Mouse (Mus musculus) neural tube, embryonic 14.5 days (tissue): ENCODE data around the gene Efna1. TPM values are rescaled to one million over a fixed set of nuclear protein-coding genes. Genes with fewer than 3 reads are reported as not detected.

Source experiments
- ATAC-seq: fragments of 200-750 bp; cut with Nextera tagmentation; 2 replicates; pipeline ENCODE4 v1.8.0; 2017; ENCODE audit warnings: low read depth, mild to moderate bottlenecking, moderate TSS enrichment, moderate library complexity
- H3K27ac ChIP-seq: fragments of 300-500 bp; sonication (generic); 2 replicates; pipeline ENCODE4 v1.5.1; 2014; ENCODE audit warnings: low read depth, mild to moderate bottlenecking, control low read depth, low read length, moderate library complexity, mixed read lengths
- H3K27me3 ChIP-seq: fragments of 300-500 bp; sonication (generic); 2 replicates; pipeline ENCODE4 v1.6.1; 2014; ENCODE audit warnings: low read length; ENCODE audit not compliant: control insufficient read depth, insufficient read depth
- H3K36me3 ChIP-seq: fragments of 300-500 bp; sonication (generic); 2 replicates; pipeline ENCODE4 v1.6.1; 2014; ENCODE audit warnings: low read length, mixed read lengths; ENCODE audit not compliant: control insufficient read depth, insufficient read depth
- H3K4me1 ChIP-seq: fragments of 300-500 bp; sonication (generic); 2 replicates; pipeline ENCODE4 v1.6.1; 2014; ENCODE audit warnings: low read length; ENCODE audit not compliant: control insufficient read depth, insufficient read depth
- H3K4me2 ChIP-seq: fragments of 300-500 bp; sonication (generic); 2 replicates; pipeline ENCODE4 v1.6.1; 2014; ENCODE audit warnings: mild to moderate bottlenecking, low read depth, low read length, control low read depth
- H3K4me3 ChIP-seq: fragments of 300-500 bp; sonication (generic); 2 replicates; pipeline ENCODE4 v1.5.1; 2014; ENCODE audit warnings: low read depth, low read length, control low read depth, mixed read lengths
- H3K9ac ChIP-seq: fragments of 300-500 bp; sonication (generic); replicated peaks from 2 replicates; pipeline ENCODE4 v1.6.1; 2014; ENCODE audit warnings: low read depth, mild to moderate bottlenecking, control low read depth, low read length, mixed read lengths
- H3K9me3 ChIP-seq: fragments of 300-500 bp; sonication (generic); 2 replicates; pipeline ENCODE4 v1.6.1; 2016; ENCODE audit warnings: low read length; ENCODE audit not compliant: control insufficient read depth
- WGBS: fragments of 180-500 bp; shearing (Covaris S2); extraction: QIAGEN DNeasy Blood & Tissue Kit; methylation state at CpG from one replicate; pipeline ENCODE4 v1.1.7; 2014; 5-methylcytosine and 5-hydroxymethylcytosine counted together
- polyA plus RNA-seq: library from polyadenylated mRNA; unstranded; fragments of >200 nt; fragmentation: Nextera tagmentation; extraction: Ambion mirVana; gene quantifications from 2 replicates; pipeline ENCODE4 v1.2.1, GENCODE M21; 2014

Efna1 gene
- polyA plus RNA-seq, 1 experiment from 2014 or later = 6.8 TPM

GRCm38 (mm10) chr3:89320581-89321182 is 39.7 kb upstream of the Efna1 start:
- Histone ChIP-seq H3K27me3 (peaks cover 3% of the 10 kb centered on the region; the same call in 1 of the 2 replicates), H3K27ac (peak overlapping the region; percentile 98), H3K9ac (peak overlapping the region; percentile 97), H3K4me1 (peaks cover 48% of the 10 kb centered on the region), H3K4me3 (peak overlapping the region; percentile 78), H3K9me3 (no peaks in the 10 kb centered on the region), H3K36me3 (no peaks in the 10 kb centered on the region), H3K4me2 (peak overlapping the region; percentile 86)
- peak; percentile 36 for ATAC-seq
- whole genome bisulfite sequencing = 1% methylated on average over 27 of the region's 41 CpGs

GRCm38 (mm10) chr3:89319591-89320350 is 38.8 kb upstream of the Efna1 start:
- 3% methylated on average over 58 of the region's 58 CpGs for WGBS
- H3K4me1 ChIP-seq = peaks cover 52% of the 10 kb centered on the region

GRCm38 (mm10) chr3:89318971-89319590 is 38.1 kb upstream of the Efna1 start:
- Histone ChIP-seq H3K36me3 (peaks cover 10% of the 10 kb centered on the region), H3K27me3 (peaks cover 3% of the 10 kb centered on the region; the same call in 1 of the 2 replicates)

More at GRCm38 (mm10) chr3:89319591-89320350, 38.8 kb upstream of the Efna1 start:
- Histone ChIP-seq H3K9ac (peak overlapping the region; percentile 97), H3K4me2 (peak overlapping the region; percentile 86), H3K9me3 (no peaks in the 10 kb centered on the region), H3K27me3 (peaks cover 3% of the 10 kb centered on the region; the same call in 1 of the 2 replicates), H3K36me3 (peaks cover 4% of the 10 kb centered on the region; the same call in 1 of the 2 replicates), H3K4me3 (peak overlapping the region; percentile 78), H3K27ac (peak overlapping the region; percentile 98)
- no peak for ATAC-seq

GRCm38 (mm10) chr3:89318316-89318715 is 37.4 kb upstream of the Efna1 start:
- peak overlapping the region; percentile 18; the same call in 1 of the 2 replicates for H3K4me2 ChIP-seq
- H3K9ac ChIP-seq = no peak overlapping the region
- ATAC-seq = no peak
- peaks cover 52% of the 10 kb centered on the region for H3K4me1 ChIP-seq
- peaks cover 3% of the 10 kb centered on the region; the same call in 1 of the 2 replicates for H3K27me3 ChIP-seq
- H3K27ac ChIP-seq = no peak overlapping the region
- 63% methylated on average over 8 of the region's 8 CpGs for WGBS
- H3K4me3 ChIP-seq = no peak overlapping the region
- no peaks in the 10 kb centered on the region for H3K9me3 ChIP-seq
- H3K36me3 ChIP-seq = peaks cover 13% of the 10 kb centered on the region

More at GRCm38 (mm10) chr3:89318971-89319590, 38.1 kb upstream of the Efna1 start:
- no peaks in the 10 kb centered on the region for H3K9me3 ChIP-seq
- H3K27ac ChIP-seq = peak overlapping the region; percentile 98
- no peak for ATAC-seq
- H3K4me1 ChIP-seq = peaks cover 52% of the 10 kb centered on the region
- H3K4me2 ChIP-seq = peak overlapping the region; percentile 86
- H3K4me3 ChIP-seq = peak overlapping the region; percentile 78
- WGBS = 4% methylated on average over 21 of the region's 21 CpGs
- H3K9ac ChIP-seq = peak overlapping the region; percentile 97; the same call in 1 of the 2 replicates

- no peaks in the 10 kb centered on the region for H3K27me3 ChIP-seq
- H3K4me2 ChIP-seq = no peak overlapping the region; the same call in 1 of the 2 replicates
- no peaks in the 10 kb centered on the region for H3K9me3 ChIP-seq
- ATAC-seq = no peak
- H3K27ac ChIP-seq = no peak overlapping the region
- WGBS = 51% methylated on average over 6 of the region's 6 CpGs
- peaks cover 46% of the 10 kb centered on the region for H3K4me1 ChIP-seq
- H3K9ac ChIP-seq = no peak overlapping the region
- H3K36me3 ChIP-seq = peaks cover 17% of the 10 kb centered on the region
- H3K4me3 ChIP-seq = no peak overlapping the region
Measured at GRCm38 (mm10) chr3:89317246-89317645, 36.3 kb upstream of the Efna1 start.

GRCm38 (mm10) chr3:89316833-89317232 is 35.9 kb upstream of the Efna1 start:
- Histone ChIP-seq H3K4me2 (no peak overlapping the region; the same call in 1 of the 2 replicates), H3K36me3 (peaks cover 17% of the 10 kb centered on the region), H3K9ac (no peak overlapping the region), H3K9me3 (no peaks in the 10 kb centered on the region), H3K27me3 (no peaks in the 10 kb centered on the region), H3K27ac (no peak overlapping the region), H3K4me3 (no peak overlapping the region), H3K4me1 (peaks cover 46% of the 10 kb centered on the region)
- peak; percentile 16; the same call in 1 of the 2 replicates for ATAC-seq
- WGBS = 0% methylated on average over 4 of the region's 4 CpGs

GRCm38 (mm10) chr3:89315930-89316831 is 35.2 kb upstream of the Efna1 start:
- H3K4me2 ChIP-seq = peak overlapping the region; percentile 30; the same call in 1 of the 2 replicates
- H3K27ac ChIP-seq = no peak overlapping the region
- H3K4me1 ChIP-seq = peaks cover 45% of the 10 kb centered on the region
- H3K4me3 ChIP-seq = peak overlapping the region; percentile 1; the same call in 1 of the 2 replicates
- ATAC-seq = no peak
- no peaks in the 10 kb centered on the region for H3K9me3 ChIP-seq
- no peak overlapping the region for H3K9ac ChIP-seq
- H3K27me3 ChIP-seq = no peaks in the 10 kb centered on the region
- 11% methylated on average over 37 of the region's 40 CpGs for WGBS
- peaks cover 17% of the 10 kb centered on the region for H3K36me3 ChIP-seq
